Mouse (Mus musculus) thymus, adult 2 months (tissue): Measurements from ENCODE around the gene Gabrr2. TPM values are rescaled to one million over a fixed set of nuclear protein-coding genes. Genes with fewer than 3 reads are reported as not detected.

ENCODE experiments used
- DNase-seq: peaks from one replicate; pipeline ENCODE4 v3.0.0; 2021
- H3K27ac ChIP-seq: fragments of 200-500 bp; 2 replicates; pipeline ENCODE4 v1.5.1; 2012; ENCODE audit warnings: low read length, control low read depth; ENCODE audit not compliant: control insufficient read depth, insufficient read depth
- H3K27me3 ChIP-seq: fragments of 200-500 bp; 2 replicates; pipeline ENCODE4 v1.6.1; 2012; ENCODE audit warnings: mild to moderate bottlenecking, low read length, moderate library complexity, mixed read lengths; ENCODE audit not compliant: control insufficient read depth, insufficient read depth
- H3K36me3 ChIP-seq: fragments of 200-500 bp; 2 replicates; pipeline ENCODE4 v1.6.1; 2012; ENCODE audit warnings: mild to moderate bottlenecking, low read length, moderate library complexity; ENCODE audit not compliant: control insufficient read depth, insufficient read depth
- H3K4me1 ChIP-seq: fragments of 200-500 bp; replicated peaks from 2 replicates; pipeline ENCODE4 v1.6.1; 2012; ENCODE audit warnings: low read length; ENCODE audit not compliant: control insufficient read depth, insufficient read depth
- H3K4me3 ChIP-seq: fragments of 200-500 bp; 2 replicates; pipeline ENCODE4 v1.5.1; 2012; ENCODE audit warnings: mild to moderate bottlenecking, low read length, control low read depth, moderate library complexity; ENCODE audit not compliant: control insufficient read depth, insufficient read depth
- CTCF ChIP-seq: fragments of 200-500 bp; IDR thresholded peaks from 2 replicates; pipeline ENCODE4 v1.5.1; 2012; ENCODE audit warnings: mild to moderate bottlenecking, control low read depth, low read length, moderate library complexity, borderline replicate concordance; ENCODE audit not compliant: control insufficient read depth, poor library complexity, insufficient read depth; ENCODE audit errors: extremely low read depth
- POLR2A ChIP-seq: fragments of 200-500 bp; IDR thresholded peaks from 2 replicates; pipeline ENCODE4 v1.6.1; 2012; ENCODE audit warnings: mild to moderate bottlenecking, low read length, control low read depth, moderate library complexity; ENCODE audit not compliant: control insufficient read depth, poor library complexity, insufficient read depth; ENCODE audit errors: extremely low read depth
- WGBS: fragments of 180-500 bp; shearing (Covaris S2); methylation state at CpG from one replicate; pipeline ENCODE4 v1.1.7; 2018; 5-methylcytosine and 5-hydroxymethylcytosine counted together
- polyA plus RNA-seq: library from polyadenylated mRNA; depleted of rRNA; stranded (reverse); fragments of >200 nt; gene quantifications from 2 replicates; pipeline ENCODE4 v1.2.3, GENCODE M21; 2012

Gabrr2 gene
- polyA plus RNA-seq, 1 experiment, result 3.9 TPM

- H3K27ac ChIP-seq, result no peak overlapping the region
- H3K27me3 ChIP-seq, result no peaks in the 10 kb centered on the region
- H3K4me1 ChIP-seq, result no peaks in the 10 kb centered on the region; the same call in 1 of the 2 replicates
- no peak for DNase-seq
- WGBS, result 89% methylated on average over 1 of the region's 1 CpGs
- H3K36me3 ChIP-seq, result no peaks in the 10 kb centered on the region
- no peak for TF ChIP-seq POLR2A
- no peak for TF ChIP-seq CTCF
- no peak overlapping the region for H3K4me3 ChIP-seq
Observed at GRCm38 (mm10) chr4:33056317-33056716, 6.5 kb upstream of the Gabrr2 start.

DNA sequence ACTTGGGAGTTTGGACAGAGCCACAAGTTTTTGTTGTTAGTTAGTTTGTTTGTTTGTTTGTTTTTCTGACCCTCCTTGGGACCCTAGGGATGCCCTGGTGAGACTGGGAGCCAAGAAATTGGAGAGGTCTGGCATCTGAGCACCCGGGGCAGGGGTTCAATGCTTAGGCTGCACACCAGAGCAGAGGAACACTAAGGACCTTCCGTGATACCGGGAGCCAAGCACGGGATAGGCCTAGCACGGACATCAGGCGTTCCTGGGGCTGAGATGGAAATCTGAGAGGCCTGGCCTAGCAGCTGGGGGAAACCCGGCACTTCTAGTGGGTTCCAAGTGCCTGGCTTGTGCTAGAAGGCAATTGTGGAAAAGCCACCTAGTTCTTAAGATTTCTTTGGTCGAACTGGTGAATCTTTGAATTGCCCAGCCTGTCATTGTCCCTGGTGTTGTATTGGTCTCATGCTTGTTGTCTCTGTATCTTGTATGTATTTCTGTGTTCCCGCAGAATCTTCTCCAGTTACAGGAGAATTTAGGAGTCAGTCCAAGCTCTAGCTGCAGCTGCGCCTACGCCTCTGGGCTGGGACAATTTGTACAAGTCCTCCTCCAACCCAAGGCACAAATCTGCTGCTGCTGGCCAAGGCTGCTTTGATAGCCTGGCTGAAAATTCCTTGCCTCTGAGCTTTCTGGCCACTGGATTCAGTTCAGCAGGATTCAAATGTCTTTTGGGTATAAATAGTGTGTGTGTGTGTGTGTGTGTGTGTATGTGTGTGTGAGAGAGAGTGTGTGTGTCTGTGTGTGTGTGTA is 4.7 kb upstream of the Gabrr2 start:
- no peak for DNase-seq
- H3K27ac ChIP-seq, result no peak overlapping the region
- no peaks in the 10 kb centered on the region for H3K36me3 ChIP-seq
- no peak for TF ChIP-seq POLR2A
- TF ChIP-seq CTCF, result no peak
- 95% methylated on average over 11 of the region's 11 CpGs for WGBS
- no peaks in the 10 kb centered on the region; the same call in 1 of the 2 replicates for H3K4me1 ChIP-seq
- H3K27me3 ChIP-seq, result no peaks in the 10 kb centered on the region
- H3K4me3 ChIP-seq, result no peak overlapping the region

DNA sequence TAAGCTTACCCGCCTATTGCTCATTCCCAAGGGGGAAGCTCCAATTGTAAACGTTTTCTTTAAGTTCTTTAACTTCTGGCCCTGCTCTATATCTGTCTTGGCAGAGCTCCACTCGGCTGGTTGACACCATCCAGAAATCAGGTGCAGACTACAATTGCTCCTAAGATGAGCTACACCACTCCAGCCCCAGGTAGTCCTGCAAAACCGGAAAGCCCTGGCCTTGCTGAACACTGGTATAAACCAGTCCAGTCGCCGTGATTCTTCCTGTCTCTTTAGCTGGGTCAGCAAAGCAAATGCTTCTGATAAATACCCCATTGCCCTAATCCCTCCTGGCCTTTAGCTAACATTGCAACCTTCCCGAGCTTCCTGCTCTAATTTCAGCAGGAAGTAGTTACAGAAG is 1.6 kb upstream of the Gabrr2 start:
- TF ChIP-seq POLR2A, result no peak
- no peak for TF ChIP-seq CTCF
- H3K27ac ChIP-seq, result no peak overlapping the region
- no peak overlapping the region for H3K4me3 ChIP-seq
- no peaks in the 10 kb centered on the region for H3K36me3 ChIP-seq
- H3K27me3 ChIP-seq, result no peaks in the 10 kb centered on the region
- no peak for DNase-seq
- 72% methylated on average over 7 of the region's 7 CpGs for WGBS
- H3K4me1 ChIP-seq, result no peaks in the 10 kb centered on the region; the same call in 1 of the 2 replicates

DNA sequence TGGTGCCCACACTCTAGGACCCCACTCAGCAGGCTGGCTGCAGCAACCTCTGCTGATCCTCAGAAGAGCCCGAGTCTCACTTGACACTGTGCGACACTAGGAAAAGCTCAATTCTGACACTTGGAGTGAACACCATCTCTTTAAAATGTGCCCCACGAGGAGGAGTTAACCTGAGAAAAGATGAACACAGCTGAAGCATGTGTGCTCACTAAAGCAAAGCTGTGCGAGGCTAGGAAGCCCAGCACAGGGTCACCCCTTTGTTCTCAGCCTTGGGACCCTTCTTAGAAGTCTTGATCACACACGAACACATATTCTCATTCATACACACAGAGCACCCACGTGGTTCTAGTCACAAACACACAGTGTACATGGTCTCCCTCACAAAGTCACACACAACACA is 2.2 kb downstream of the Gabrr2 start:
- TF ChIP-seq POLR2A, result no peak
- TF ChIP-seq CTCF, result no peak
- Histone ChIP-seq H3K4me3 (no peak overlapping the region), H3K36me3 (no peaks in the 10 kb centered on the region), H3K27ac (no peak overlapping the region), H3K27me3 (no peaks in the 10 kb centered on the region), H3K4me1 (no peaks in the 10 kb centered on the region)
- WGBS, result 92% methylated on average over 6 of the region's 6 CpGs
- DNase-seq, result no peak

DNA sequence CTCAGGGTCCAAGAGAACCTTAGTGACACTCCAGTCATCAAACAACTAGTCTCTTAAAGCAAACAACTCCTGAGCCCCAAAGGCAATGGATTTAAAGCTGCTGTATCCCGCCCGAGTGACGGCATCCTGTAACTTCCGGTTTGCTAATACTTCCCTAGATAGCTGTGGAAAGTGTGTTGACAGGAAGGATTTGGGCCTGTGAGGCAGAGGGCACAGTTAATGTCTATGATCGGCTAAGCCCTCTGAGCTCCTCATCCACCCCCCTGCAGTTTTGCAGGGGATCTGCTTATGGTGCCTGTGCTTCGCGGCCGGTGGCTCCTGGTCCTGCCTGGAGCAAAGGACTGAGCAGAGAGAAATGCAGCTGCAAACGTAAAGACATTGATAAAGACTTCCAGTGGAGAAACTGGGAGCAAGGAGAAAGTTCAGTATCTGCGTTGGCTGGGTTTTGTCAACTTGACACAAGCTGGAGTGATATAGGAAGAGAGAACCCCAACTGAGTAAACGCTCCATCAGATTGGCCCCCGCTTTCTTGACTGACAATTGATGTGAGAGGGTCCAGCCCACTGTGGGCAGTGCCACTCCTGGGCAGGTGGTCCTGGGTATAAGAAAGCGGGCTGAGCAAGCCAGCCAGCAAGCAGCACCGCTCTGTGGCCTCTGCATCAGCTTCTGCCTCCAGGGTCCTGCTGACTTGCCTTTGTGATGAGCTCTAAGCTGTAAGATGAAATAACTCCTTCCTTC is 3.6 kb downstream of the Gabrr2 start:
- TF ChIP-seq POLR2A (no peak), CTCF (no peak)
- Histone ChIP-seq H3K27ac (no peak overlapping the region), H3K36me3 (no peaks in the 10 kb centered on the region), H3K27me3 (no peaks in the 10 kb centered on the region), H3K4me1 (no peaks in the 10 kb centered on the region), H3K4me3 (no peak overlapping the region)
- WGBS, result 89% methylated on average over 14 of the region's 14 CpGs
- no peak for DNase-seq

GRCm38 (mm10) chr4:33067331-33067730 is 4.5 kb downstream of the Gabrr2 start:
- H3K4me1 ChIP-seq, result peaks cover 4% of the 10 kb centered on the region
- H3K27ac ChIP-seq, result no peak overlapping the region
- WGBS, result 96% methylated on average over 3 of the region's 3 CpGs
- no peak for TF ChIP-seq CTCF
- TF ChIP-seq POLR2A, result no peak
- no peaks in the 10 kb centered on the region for H3K36me3 ChIP-seq
- H3K4me3 ChIP-seq, result no peak overlapping the region
- no peak for DNase-seq
- no peaks in the 10 kb centered on the region for H3K27me3 ChIP-seq
